Mouse (Mus musculus): ENCODE results near the gene Macf1. TPM values are rescaled to one million over a fixed set of nuclear protein-coding genes. Genes with fewer than 3 reads are reported as not detected.

The Macf1 gene
- total RNA-seq, 2 experiments from 2014 or later: 226 to 248 TPM

DNA sequence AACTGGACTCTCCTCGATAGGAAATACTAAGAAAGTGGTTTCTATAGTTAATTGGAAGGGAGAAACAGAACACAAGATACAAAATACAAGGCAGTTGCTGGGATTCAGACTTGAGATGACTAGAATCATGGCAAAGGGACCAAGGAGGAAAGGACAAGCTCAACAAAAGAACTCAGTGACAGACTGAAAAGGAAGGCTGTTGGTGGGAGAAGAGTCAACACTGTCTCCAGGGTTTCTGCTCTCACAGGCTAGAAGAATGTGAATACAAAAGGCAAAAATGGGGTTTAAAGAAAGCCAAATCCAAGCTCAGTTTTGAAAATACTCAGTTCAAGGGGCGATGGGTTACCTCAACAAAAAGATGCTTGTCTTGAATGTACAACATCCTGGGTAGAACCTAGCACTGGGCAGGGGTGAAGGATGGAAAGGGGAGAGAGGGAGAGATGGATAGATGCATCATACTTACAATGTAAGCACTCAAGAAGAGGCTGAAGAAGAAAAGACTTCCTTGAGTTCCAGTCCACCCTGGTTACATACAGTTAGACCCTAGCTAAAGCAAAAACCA is 81.4 kb downstream of the Macf1 start:
- DNase-seq (ENCODE audit: low spot score in 2 of 2): no peak

DNA sequence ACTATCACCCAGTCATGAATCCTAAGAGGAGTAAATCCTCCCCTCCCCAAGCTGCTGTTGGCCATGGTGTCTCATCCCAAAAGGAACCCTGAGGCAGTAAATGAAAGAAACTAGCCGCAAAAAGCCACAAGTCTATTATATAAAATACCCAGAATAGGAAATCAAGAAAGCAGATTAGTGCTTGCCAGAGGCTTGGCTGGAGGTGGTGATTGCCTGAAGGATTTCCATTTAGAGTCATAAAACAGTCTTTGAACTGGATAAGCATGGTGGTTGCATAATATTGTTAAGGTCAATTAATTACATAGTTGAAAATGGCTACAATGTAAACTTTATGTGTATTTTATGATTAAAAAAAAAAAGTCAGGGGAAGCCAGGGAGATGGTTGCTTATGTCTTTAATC is 83.1 kb downstream of the Macf1 start:
- DNase-seq (ENCODE audit: low spot score in 2 of 2): no peak

DNA sequence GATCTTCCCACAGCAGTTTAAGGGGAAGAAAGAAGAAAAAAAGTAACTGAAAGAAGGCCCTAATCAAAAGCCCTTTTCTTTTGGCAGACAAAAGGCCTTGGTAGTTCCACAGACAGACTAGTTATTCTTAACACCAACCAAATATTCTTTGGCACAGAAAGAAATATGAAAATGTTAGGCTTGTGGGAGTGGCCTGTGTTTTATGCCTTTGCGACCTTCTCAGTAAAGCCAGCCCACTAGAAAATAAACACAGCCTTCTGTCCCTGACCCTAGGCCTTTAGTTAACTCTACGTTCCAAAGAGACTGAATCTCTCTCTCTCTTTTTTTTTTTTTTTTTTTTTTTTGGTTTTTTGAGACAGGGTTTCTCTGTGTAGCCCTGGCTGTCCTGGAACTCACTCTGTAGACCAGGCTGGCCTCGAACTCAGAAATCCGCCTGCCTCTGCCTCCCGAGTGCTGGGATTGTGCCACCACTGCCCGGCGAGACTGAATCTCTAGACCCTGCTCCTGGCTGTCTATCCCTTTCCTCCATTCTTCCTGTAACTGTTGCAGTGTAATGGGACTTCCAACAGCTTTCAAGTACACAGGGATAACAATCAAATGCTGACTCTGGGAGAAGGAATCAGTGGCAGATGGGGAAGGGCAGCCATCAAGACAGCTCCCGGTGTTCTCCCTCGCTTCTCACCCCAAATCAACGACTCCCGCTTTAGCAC is 85.5 kb downstream of the Macf1 start:
- DNase-seq (ENCODE audit: low spot score in 2 of 2): no peak

DNA sequence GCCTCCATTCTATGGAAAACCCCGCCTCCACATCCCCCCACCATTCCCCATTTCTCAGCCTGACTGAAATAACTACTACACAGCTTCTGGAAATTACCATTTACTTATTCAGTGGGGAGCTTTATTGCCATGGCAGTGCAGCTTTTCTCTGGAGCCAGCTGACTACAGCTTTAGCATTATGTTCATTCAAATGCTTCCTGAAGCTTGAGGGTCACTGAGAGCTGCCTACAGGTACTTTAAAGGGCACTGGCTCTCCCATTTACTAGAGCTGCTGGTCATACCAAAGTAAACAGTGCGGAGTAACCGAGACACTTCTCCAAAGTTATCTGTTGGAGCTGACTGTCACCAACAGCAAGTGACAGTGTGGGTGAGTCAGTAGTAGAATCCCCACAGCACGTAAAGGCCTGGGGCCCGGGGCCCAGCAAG is 89.8 kb downstream of the Macf1 start:
- no peak for DNase-seq (ENCODE audit: low spot score in 2 of 2)

GRCm38 (mm10) chr4:123593664-123594063 is 90.5 kb downstream of the Macf1 start:
- DNase-seq (ENCODE audit: low spot score in 2 of 2): no peak

GRCm38 (mm10) chr4:123592046-123592445 is 92.1 kb downstream of the Macf1 start:
- no peak for DNase-seq (ENCODE audit: low spot score in 2 of 2)

GRCm38 (mm10) chr4:123591026-123591635 is 93.0 kb downstream of the Macf1 start:
- DNase-seq (ENCODE audit: low spot score in 2 of 2): no peak

- no peak for DNase-seq (ENCODE audit: low spot score in 2 of 2)
These were observed 94.7 kb downstream of the Macf1 start for GRCm38 (mm10) chr4:123589496-123589895.

DNA sequence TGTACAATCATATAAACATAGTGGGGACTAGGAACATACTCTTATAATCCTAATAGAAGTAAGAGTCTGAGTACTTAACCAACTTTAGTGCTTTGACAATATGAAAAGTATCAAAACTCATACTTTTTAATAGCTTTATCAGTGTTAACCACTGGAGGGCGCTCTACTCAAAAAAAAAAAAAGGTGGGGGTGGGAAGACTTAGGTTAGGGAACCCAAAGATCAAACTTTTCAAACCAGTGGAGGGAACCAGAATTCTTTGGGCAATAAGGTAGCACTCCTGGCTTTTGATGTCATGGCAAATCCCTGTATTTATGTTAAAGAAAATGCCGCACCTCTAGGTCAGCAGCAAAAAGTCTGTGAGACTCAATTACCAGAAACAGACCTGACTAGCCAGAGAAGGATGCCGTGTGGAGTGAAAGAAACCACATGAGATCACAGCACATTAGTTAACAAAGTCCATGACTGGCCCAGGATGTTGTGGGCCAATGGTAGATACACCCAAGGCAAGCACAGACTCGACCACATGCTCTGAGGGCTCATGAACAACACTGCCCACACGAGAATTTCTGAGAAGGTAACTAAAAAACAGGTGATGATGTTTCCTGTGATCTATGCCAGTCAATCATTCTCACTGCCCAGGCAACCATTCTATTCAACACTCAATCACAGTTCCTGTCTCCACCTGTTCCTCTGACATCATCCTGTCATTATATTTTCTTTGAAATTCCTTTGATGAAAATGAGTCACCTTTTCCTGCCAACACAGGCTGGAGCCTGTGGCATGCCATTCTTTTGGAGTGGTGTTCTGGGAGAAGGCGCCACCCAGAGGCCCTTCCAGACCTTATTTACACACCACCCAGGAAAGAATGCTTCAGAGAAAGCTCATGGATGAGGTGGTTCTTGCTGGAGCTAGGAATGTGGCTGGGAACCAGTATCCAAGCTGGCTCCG is 95.5 kb downstream of the Macf1 start:
- DNase-seq (ENCODE audit: low spot score in 2 of 2): no peak

DNA sequence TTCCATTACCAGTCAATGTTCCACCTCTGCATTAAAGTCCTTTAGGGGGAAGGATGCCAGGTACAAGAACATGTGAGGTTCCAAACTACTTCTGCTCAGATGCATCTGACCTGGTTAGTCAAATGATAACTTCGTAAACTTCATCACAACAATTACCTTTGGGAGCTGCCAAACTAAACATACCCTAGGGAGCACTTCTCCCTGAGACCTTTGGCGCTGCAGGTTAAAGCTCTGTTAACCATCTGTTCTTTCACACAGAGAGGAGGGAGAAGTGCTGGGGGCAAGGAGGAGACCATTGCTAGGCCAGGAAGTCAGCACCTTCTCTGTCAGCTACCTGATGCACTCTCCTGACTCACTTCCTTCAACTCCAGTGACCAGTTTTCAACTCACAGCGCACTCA is 96.5 kb downstream of the Macf1 start:
- DNase-seq (ENCODE audit: low spot score in 2 of 2): no peak

GRCm38 (mm10) chr4:123584720-123585093 is 99.5 kb downstream of the Macf1 start:
- DNase-seq (ENCODE audit: low spot score in 2 of 2): no peak

DNA sequence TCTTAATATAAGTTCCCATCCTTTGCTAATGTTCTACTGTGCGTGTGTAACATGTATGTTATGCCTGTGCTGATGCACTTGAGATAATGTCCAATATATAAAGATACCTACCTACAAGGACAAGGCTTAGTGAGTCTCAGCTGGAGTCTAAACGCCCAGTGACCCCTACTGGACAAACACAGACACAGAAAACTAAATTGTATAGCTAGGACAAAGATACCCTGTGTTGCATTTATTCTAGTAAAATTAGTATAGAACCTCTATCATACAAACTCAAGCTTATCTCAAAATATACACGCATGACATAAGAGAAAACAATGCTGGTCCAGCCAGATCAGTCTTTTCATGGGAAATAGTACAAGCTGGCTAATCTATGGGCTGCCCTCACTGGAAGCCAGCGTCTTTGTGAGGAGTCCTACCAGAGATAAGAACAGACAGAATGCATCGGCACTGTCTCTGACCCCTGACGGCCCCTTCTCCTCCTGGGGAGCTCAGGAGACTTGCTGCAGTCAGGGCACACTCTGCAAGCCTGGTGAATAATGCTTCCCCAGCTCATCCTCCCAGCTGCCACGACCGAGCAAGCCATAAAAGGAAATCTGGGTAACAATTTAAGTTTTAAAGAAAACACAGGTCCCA is 100.0 kb downstream of the Macf1 start:
- DNase-seq (ENCODE audit: low spot score in 2 of 2): no peak

DNA sequence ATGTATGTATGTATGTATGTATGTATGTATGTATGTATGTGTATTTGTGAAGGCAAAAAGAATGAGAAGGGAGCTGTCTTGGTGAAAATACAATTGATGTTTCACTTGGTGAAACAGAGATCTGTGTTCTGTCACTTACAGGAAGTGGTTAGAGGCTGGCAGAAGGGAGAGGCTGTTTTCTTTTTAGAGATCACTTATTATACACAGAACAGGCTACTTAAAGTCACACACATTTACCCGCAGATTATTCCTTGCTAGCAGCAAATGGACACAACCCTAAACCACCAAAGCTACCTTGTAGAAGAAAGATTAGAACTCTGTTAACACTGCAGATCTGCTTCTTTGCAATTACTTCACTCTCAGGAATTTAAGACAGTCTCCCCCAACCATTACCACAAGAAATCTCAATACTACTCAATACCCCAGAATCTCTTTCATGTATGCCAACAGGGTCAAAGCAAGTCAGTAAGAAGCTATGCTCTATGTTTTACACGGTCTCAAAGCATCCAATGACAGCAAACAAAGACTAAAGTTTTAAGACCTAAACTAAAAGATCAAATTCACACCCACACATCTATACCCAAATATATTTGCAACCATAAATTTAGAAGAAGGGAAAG is 106.6 kb downstream of the Macf1 start:
- DNase-seq (ENCODE audit: low spot score in 2 of 2): no peak

GRCm38 (mm10) chr4:123572434-123573336 is 111.5 kb downstream of the Macf1 start:
- DNase-seq (ENCODE audit: low spot score in 2 of 2): peak in 1 of 2 experiments; percentile 36

- DNase-seq (ENCODE audit: low spot score in 2 of 2): peak in 1 of 2 experiments; percentile 37
These were observed 112.3 kb downstream of the Macf1 start for GRCm38 (mm10) chr4:123571869-123572268.

DNA sequence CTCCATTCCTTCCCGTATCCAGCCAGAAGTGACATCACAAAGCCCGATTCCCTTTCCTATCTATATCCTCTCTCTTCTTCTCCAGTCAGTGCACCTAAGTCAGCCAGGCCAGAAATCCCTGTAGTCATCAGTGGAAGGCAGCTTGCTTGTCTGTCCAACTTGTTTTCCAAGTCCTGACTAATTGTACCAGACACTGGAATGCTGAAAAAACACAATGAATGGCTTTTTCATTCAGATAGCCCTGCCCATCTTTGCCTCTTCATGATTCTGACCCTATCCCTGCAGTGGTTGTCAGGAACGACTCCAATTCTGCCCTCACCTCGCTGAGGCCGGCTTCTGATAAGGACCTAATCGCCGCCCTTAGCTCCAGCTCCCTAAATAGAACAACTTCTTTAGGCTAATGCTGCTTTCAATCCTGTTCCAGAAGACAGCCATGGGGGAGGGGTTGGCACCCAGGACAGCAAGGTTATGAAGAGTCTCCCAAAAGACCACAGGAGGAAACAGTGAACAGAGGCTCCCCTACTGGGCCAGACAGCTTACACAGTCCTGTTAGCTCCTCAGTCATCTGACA is 118.8 kb downstream of the Macf1 start:
- no peak for DNase-seq (ENCODE audit: low spot score in 2 of 2)

DNA sequence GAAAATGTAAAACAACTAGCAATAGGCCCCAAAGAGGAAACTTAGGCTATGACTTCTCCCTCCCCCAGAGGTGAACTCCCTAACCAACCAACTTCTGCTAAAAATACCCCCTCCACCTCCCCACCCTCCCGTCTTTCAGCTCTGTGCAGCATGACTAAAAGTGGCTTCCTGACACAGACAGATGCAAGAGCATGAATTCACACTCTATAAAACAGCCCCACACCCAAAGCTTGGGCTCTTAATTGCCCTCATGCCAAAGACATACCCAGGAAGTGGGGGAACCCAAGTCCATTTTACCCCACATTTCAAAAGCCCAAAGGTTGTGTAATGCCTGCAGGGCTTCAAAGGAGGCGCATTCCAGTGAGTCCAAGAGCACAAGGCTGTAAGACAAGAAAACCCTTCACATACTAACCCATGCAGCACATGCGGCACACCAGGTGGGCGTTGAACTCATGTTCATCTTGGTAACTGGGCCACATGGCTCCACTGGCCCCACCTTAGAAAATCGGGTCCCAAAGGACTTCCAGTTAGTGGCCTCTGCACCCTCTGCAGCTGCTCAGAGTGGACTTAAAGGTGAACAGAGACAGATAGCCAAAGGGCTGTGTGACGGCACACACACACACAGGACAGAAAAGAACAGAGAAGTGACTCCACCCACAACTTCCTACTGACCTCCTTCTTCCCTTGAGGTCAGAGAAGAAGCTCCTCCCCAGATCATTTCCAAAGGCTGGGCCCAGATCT is 119.9 kb downstream of the Macf1 start:
- no peak for DNase-seq (ENCODE audit: low spot score in 2 of 2)

- DNase-seq (ENCODE audit: low spot score in 2 of 2): no peak
These were observed 121.9 kb downstream of the Macf1 start for GRCm38 (mm10) chr4:123562177-123562815.
